Mouse (Mus musculus) MEL-GATA-1-ER (cell line): ENCODE measurements at regions not wholly inside any gene's neighbourhood (a gene's known extent, or its start where the extent isn't known, plus 50 kb on each side); places are given as distances from the start of the nearest gene placed in this dataset.

Source experiments
- DNase-seq: peaks from one replicate; pipeline ENCODE4 v3.0.0-alpha.2; 2012; ENCODE audit warnings: low read depth; ENCODE audit errors: extremely low read depth

- DNase-seq, result no peak
Measured at GRCm38 (mm10) chr2:75209790-75210583, 384.4 kb downstream of the Mtx2 start.

GRCm38 (mm10) chr2:75216931-75217330, 391.3 kb downstream of the Mtx2 start:
- DNase-seq, result no peak

GRCm38 (mm10) chr2:75220775-75221359, 395.3 kb downstream of the Mtx2 start:
- no peak for DNase-seq

GRCm38 (mm10) chr2:75224443-75224842, 398.8 kb downstream of the Mtx2 start:
- no peak for DNase-seq

- no peak for DNase-seq
Measured at GRCm38 (mm10) chr2:75240976-75241375, 415.4 kb downstream of the Mtx2 start.

- DNase-seq, result no peak
Measured at GRCm38 (mm10) chr2:75244311-75245033, 414.6 kb upstream of the Hnrnpa3 start.

- no peak for DNase-seq
Measured at GRCm38 (mm10) chr2:75245256-75245655, 413.8 kb upstream of the Hnrnpa3 start.

GRCm38 (mm10) chr2:75245662-75246061, 413.4 kb upstream of the Hnrnpa3 start:
- no peak for DNase-seq

GRCm38 (mm10) chr2:75246082-75246743, 412.8 kb upstream of the Hnrnpa3 start:
- no peak for DNase-seq

- DNase-seq, result no peak
Measured at GRCm38 (mm10) chr2:75248251-75248650, 410.8 kb upstream of the Hnrnpa3 start.

- no peak for DNase-seq
Measured at GRCm38 (mm10) chr2:75250507-75250906, 408.6 kb upstream of the Hnrnpa3 start.

GRCm38 (mm10) chr2:75252829-75253228, 406.2 kb upstream of the Hnrnpa3 start:
- no peak for DNase-seq

- DNase-seq, result no peak
Measured at GRCm38 (mm10) chr2:75265218-75265617, 393.8 kb upstream of the Hnrnpa3 start.

- DNase-seq, result no peak
Measured at GRCm38 (mm10) chr2:75265739-75266699, 393.0 kb upstream of the Hnrnpa3 start.

- no peak for DNase-seq
Measured at GRCm38 (mm10) chr2:75267949-75268348, 391.1 kb upstream of the Hnrnpa3 start.

GRCm38 (mm10) chr2:75269446-75269845, 389.6 kb upstream of the Hnrnpa3 start:
- no peak for DNase-seq

- no peak for DNase-seq
Measured at GRCm38 (mm10) chr2:75270115-75270514, 388.9 kb upstream of the Hnrnpa3 start.

- DNase-seq, result no peak
Measured at GRCm38 (mm10) chr2:75287900-75288299, 371.2 kb upstream of the Hnrnpa3 start.

- no peak for DNase-seq
Measured at GRCm38 (mm10) chr2:75291674-75292073, 367.4 kb upstream of the Hnrnpa3 start.

- DNase-seq, result no peak
Measured at GRCm38 (mm10) chr2:75306821-75307220, 352.2 kb upstream of the Hnrnpa3 start.

- no peak for DNase-seq
Measured at GRCm38 (mm10) chr2:75311191-75311590, 347.9 kb upstream of the Hnrnpa3 start.
